Mouse (Mus musculus) left cerebral cortex, adult 8-10 months (tissue): ENCODE measurements around the gene Abtb2. TPM values are rescaled to one million over a fixed set of nuclear protein-coding genes. Genes with fewer than 3 reads are reported as not detected.
"Not testable (repeated sequence)": the region's sequence is repeated elsewhere in the genome, so short reads cannot be mapped to it uniquely, and the experiment has no call there.

Experiments
- DNase-seq, 2 experiments: peaks; one replicate each; pipeline ENCODE4 v3.0.0; 2022; ENCODE audit warnings: low spot score in 2 of 2
- total RNA-seq, 4 experiments: library from RNA; stranded (reverse); gene quantifications; 2 replicates each; pipeline ENCODE4 v1.2.4; 2022

Gene Abtb2
- 1 to 10 TPM; 8.2 to 9.0 (median 8.7) TPM for total RNA-seq

- peak; percentile 77 to 85 for DNase-seq
Observed at GRCm38 (mm10) chr2:103565732-103566422, at the start of gene Abtb2. Abtb2 (plus strand) TSS chr2:103566310.

GRCm38 (mm10) chr2:103516472-103516871 lies 49.6 kb upstream of the Abtb2 start:
- DNase-seq = no peak

DNA sequence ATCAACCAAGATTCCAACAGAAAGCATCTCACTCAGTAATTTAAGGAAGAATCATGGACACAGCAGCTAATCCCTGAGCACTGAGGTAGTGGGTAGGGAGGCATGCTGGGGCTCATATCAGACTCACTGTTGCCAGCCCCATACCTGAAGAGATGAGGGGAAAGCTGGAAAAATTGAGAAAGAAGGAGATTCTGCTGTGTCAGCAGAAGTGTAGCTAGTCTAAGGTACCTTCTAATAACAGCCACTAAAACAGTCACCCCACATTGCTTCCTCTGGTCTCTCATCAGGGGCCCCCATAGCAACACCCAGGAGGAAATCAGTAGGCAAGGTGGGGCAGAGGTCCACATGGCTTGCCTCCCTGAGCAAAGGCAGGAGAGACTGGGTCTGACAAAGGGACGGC lies 40.5 kb upstream of the Abtb2 start:
- DNase-seq = no peak

GRCm38 (mm10) chr2:103547132-103547531 lies 19.0 kb upstream of the Abtb2 start:
- peak in 1 of 2 experiments; percentile 23 for DNase-seq

GRCm38 (mm10) chr2:103550301-103550700 lies 15.8 kb upstream of the Abtb2 start:
- DNase-seq = not testable (repeated sequence)

DNA sequence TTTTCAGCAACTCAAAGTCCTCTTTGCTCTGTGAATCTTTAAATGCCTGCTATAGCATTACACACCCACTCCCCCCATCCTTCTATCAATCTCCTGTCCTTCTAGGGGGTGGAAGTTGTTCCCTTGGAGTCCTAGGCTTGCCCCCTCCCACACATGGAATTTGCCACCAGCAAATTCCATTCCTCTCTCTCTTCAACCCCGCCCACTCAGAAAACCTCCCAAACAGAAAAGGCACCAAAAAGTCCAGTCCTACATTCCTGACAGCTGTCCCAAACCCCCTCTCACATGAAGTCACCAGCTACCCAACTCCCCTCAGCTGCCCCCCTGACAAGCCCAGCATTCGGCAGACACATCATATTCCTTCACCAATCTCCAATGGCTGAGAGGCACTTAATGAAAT lies 12.1 kb upstream of the Abtb2 start:
- DNase-seq = no peak

DNA sequence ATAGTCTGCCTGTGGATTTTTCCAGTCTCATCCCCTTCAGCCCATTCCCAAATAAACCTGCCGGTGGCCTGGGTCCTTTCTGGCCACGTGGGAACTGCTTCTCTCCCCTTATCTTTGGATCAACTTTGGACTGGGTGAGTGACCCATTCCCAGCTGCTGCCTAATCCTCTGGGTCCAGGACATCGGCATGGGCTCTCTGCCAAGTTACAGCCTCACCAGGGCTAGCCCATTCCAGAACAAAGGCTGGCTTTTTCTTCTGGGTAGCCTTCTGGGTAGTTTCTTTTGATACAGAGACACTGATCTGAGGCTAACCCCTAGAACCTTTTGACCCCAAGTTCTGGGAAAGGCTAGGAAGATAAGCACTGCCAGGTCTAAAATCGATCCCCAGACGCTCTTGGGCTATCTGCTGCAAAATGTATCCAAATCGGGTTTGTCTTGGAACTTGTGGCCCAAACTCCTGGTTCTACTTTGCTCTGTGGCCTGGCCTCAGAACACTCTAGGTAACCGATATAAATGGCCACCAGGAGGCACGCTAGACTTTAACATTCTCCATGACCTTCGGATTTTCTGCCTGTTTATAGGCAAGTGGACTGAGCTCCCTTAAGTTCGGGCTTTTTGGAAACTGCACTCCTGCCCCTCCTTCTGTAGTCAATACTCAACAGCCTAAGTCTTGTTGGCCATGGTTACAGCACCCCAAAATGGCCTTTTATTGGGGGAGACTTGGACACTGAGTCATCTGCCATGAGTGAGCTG lies 9.8 kb upstream of the Abtb2 start:
- no peak for DNase-seq

- no peak for DNase-seq
Observed at GRCm38 (mm10) chr2:103560955-103561354, 5.2 kb upstream of the Abtb2 start.

- no peak for DNase-seq
Observed at GRCm38 (mm10) chr2:103564427-103565023, 1.6 kb upstream of the Abtb2 start.

DNA sequence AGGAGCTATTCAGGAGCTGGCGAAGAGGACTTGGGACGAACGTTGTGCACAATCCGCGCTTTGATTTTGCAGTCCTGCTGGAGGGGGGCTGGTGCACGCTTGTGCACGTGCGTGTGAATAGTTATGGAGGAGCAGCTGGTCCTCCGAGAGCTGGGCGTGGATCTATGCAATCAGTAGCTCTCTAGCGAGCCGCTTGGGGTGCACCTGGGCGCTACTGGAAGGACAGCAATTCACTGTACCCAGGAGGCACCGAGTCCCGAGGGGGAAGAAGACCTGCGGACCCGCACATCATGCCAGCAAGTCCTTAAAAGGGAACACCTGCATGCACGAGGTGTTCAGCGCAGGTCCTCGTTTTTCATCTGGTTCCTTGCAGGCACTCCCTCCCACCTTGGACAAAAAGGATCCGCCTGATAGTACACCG lies 929 bp upstream of the Abtb2 start:
- peak; percentile 13 to 50 for DNase-seq

GRCm38 (mm10) chr2:103566423-103566712 lies 258 bp downstream of the Abtb2 start:
- DNase-seq = no peak

- peak; percentile 14 to 21 for DNase-seq
Observed at GRCm38 (mm10) chr2:103566713-103567521, 807 bp downstream of the Abtb2 start.

DNA sequence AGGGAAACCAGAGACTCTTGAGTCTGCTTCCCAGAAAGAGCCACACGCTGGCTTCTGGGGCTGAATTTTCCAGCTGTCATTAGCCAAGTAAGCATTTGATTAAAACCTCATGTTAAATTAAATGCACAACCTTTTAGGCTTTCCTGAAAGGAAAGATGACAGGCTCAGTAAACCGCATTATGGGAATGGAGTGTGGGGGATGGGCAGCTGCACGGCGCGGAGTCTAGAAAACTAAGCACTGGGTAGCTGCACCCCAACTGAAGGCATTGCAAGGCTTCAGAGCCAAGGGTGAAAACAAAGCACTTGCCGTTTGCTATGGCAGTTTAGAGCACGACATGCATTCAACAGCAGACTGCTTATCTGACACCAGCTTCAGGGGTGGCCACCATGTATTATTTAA lies 2.1 kb downstream of the Abtb2 start:
- no peak for DNase-seq

- no peak for DNase-seq
Observed at GRCm38 (mm10) chr2:103569716-103570115, 3.6 kb downstream of the Abtb2 start.

DNA sequence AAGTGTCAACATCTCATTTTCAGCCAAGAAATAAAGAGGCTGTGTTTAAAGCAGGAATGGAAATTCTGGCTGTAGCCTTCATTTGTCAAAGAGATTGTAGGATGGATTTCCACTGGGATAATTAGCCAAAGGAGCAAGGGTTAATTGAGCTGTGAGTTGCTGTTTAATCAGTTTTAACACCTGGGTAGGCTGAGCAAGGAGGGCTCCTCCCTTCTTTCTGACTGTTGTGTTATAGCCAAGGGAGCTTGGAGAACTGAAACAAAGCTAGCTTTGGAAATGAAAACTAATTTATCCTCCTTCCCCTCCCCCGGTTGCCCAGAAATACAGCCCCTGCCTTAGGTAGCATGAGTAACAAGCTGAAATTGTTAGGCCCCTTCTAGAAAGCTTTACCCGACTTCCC lies 6.2 kb downstream of the Abtb2 start:
- no peak for DNase-seq

- no peak for DNase-seq
Observed at GRCm38 (mm10) chr2:103576371-103576770, 10.3 kb downstream of the Abtb2 start.

GRCm38 (mm10) chr2:103577752-103578662 lies 11.9 kb downstream of the Abtb2 start:
- no peak for DNase-seq

- no peak for DNase-seq
Observed at GRCm38 (mm10) chr2:103578663-103579213, 12.6 kb downstream of the Abtb2 start.

GRCm38 (mm10) chr2:103580756-103581155 lies 14.6 kb downstream of the Abtb2 start:
- DNase-seq = no peak

GRCm38 (mm10) chr2:103581369-103581897 lies 15.3 kb downstream of the Abtb2 start:
- DNase-seq = no peak
